Mouse (Mus musculus) kidney, postnatal 0 days (tissue): ENCODE measurements around the gene Tuba1c. TPM values are rescaled to one million over a fixed set of nuclear protein-coding genes. Genes with fewer than 3 reads are reported as not detected.

Experiments used
- ATAC-seq: fragments of 200-750 bp; cut with Nextera tagmentation; replicated peaks from 2 replicates; pipeline ENCODE4 v1.8.0; 2017; ENCODE audit warnings: low read depth, moderate number of reproducible peaks, moderate TSS enrichment, moderate library complexity; ENCODE audit not compliant: low FRiP score
- DNase-seq: peaks from one replicate; pipeline ENCODE4 v3.0.0-alpha.2; 2016; ENCODE audit warnings: low spot score
- H3K27ac ChIP-seq: fragments of 300-500 bp; sonication (generic); 2 replicates; pipeline ENCODE4 v1.5.1; 2014; ENCODE audit warnings: mild to moderate bottlenecking
- H3K27me3 ChIP-seq: fragments of 300-500 bp; sonication (generic); 2 replicates; pipeline ENCODE4 v1.6.1; 2014; ENCODE audit warnings: low read length, mixed read lengths; ENCODE audit not compliant: insufficient read depth
- H3K36me3 ChIP-seq: fragments of 300-500 bp; sonication (generic); 2 replicates; pipeline ENCODE4 v1.6.1; 2014; ENCODE audit warnings: low read length, mixed read lengths; ENCODE audit not compliant: insufficient read depth
- H3K4me1 ChIP-seq: fragments of 300-500 bp; sonication (generic); replicated peaks from 2 replicates; pipeline ENCODE4 v1.6.1; 2014; ENCODE audit warnings: antibody characterized with exemption, low read length, mixed read lengths; ENCODE audit not compliant: insufficient read depth
- H3K4me2 ChIP-seq: fragments of 300-500 bp; sonication (generic); 2 replicates; pipeline ENCODE4 v1.6.1; 2014; ENCODE audit warnings: mild to moderate bottlenecking, low read length, moderate library complexity, mixed read lengths
- H3K4me3 ChIP-seq: fragments of 300-500 bp; sonication (generic); replicated peaks from 2 replicates; pipeline ENCODE4 v1.5.1; 2014; ENCODE audit warnings: low read depth, low read length
- H3K9ac ChIP-seq: fragments of 300-500 bp; sonication (generic); 2 replicates; pipeline ENCODE4 v1.6.1; 2014; ENCODE audit warnings: low read depth, low read length
- H3K9me3 ChIP-seq: fragments of 300-500 bp; sonication (generic); replicated peaks from 2 replicates; pipeline ENCODE4 v1.6.1; 2016; ENCODE audit warnings: low read length, inconsistent platforms, mixed read lengths
- CTCF ChIP-seq: IDR thresholded peaks from 2 replicates; pipeline ENCODE4 v1.5.1; 2016; ENCODE audit warnings: antibody characterized with exemption, low read depth, mild to moderate bottlenecking, moderate library complexity
- WGBS: fragments of 180-500 bp; shearing (Covaris S2); extraction: QIAGEN DNeasy Blood & Tissue Kit; methylation state at CpG from one replicate; pipeline ENCODE4 v1.1.7; 2014; 5-methylcytosine and 5-hydroxymethylcytosine counted together
- polyA plus RNA-seq: library from polyadenylated mRNA; unstranded; fragments of >200 nt; fragmentation: Nextera tagmentation; extraction: Ambion mirVana; gene quantifications from 2 replicates; pipeline ENCODE4 v1.2.1, GENCODE M21; 2015

The Tuba1c gene
- polyA plus RNA-seq, 1 experiment from 2014 or later, result 170 TPM

GRCm38 (mm10) chr15:98994957-98995520, 34.7 kb upstream of the Tuba1c start:
- H3K4me1 ChIP-seq, result peaks cover 4% of the 10 kb centered on the region; the same call in 1 of the 2 replicates
- H3K9ac ChIP-seq, result no peak overlapping the region
- H3K9me3 ChIP-seq, result no peaks in the 10 kb centered on the region
- no peak for ATAC-seq
- no peaks in the 10 kb centered on the region for H3K27me3 ChIP-seq
- H3K27ac ChIP-seq, result no peak overlapping the region
- H3K36me3 ChIP-seq, result no peaks in the 10 kb centered on the region
- no peak overlapping the region for H3K4me2 ChIP-seq
- TF ChIP-seq CTCF, result no peak
- no peak for DNase-seq
- 87% methylated on average over 9 of the region's 9 CpGs for WGBS
- no peak overlapping the region for H3K4me3 ChIP-seq

GRCm38 (mm10) chr15:98996840-98997239, 32.9 kb upstream of the Tuba1c start:
- no peak overlapping the region for H3K27ac ChIP-seq
- DNase-seq (no peak), ATAC-seq (no peak)
- no peak overlapping the region for H3K4me3 ChIP-seq
- no peak overlapping the region for H3K4me2 ChIP-seq
- TF ChIP-seq CTCF, result no peak
- H3K4me1 ChIP-seq, result peaks cover 4% of the 10 kb centered on the region; the same call in 1 of the 2 replicates
- H3K9ac ChIP-seq, result no peak overlapping the region
- H3K9me3 ChIP-seq, result no peaks in the 10 kb centered on the region
- H3K36me3 ChIP-seq, result no peaks in the 10 kb centered on the region
- no peaks in the 10 kb centered on the region for H3K27me3 ChIP-seq
- WGBS, result 75% methylated on average over 7 of the region's 7 CpGs

- peaks cover 4% of the 10 kb centered on the region; the same call in 1 of the 2 replicates for H3K4me1 ChIP-seq
- no peaks in the 10 kb centered on the region for H3K36me3 ChIP-seq
- DNase-seq (no peak), ATAC-seq (no peak)
- H3K27me3 ChIP-seq, result no peaks in the 10 kb centered on the region
- WGBS, result 51% methylated on average over 13 of the region's 13 CpGs
- H3K9me3 ChIP-seq, result no peaks in the 10 kb centered on the region
- H3K9ac ChIP-seq, result no peak overlapping the region
- H3K4me2 ChIP-seq, result no peak overlapping the region
- H3K4me3 ChIP-seq, result no peak overlapping the region
- peak overlapping the region; percentile 27; the same call in 1 of the 2 replicates for H3K27ac ChIP-seq
- no peak for TF ChIP-seq CTCF
These were observed 31.5 kb upstream of the Tuba1c start for GRCm38 (mm10) chr15:98997938-98998774.

GRCm38 (mm10) chr15:98998775-98999157, 30.9 kb upstream of the Tuba1c start:
- DNase-seq (no peak), ATAC-seq (no peak)
- Histone ChIP-seq H3K36me3 (no peaks in the 10 kb centered on the region), H3K4me3 (no peak overlapping the region), H3K27me3 (no peaks in the 10 kb centered on the region), H3K9ac (no peak overlapping the region), H3K27ac (peak overlapping the region; percentile 10; the same call in 1 of the 2 replicates), H3K4me1 (no peaks in the 10 kb centered on the region; the same call in 1 of the 2 replicates), H3K9me3 (no peaks in the 10 kb centered on the region), H3K4me2 (no peak overlapping the region)
- 49% methylated on average over 6 of the region's 6 CpGs for WGBS
- no peak for TF ChIP-seq CTCF

GRCm38 (mm10) chr15:99000535-99001283, 29.0 kb upstream of the Tuba1c start:
- Histone ChIP-seq H3K4me2 (no peak overlapping the region), H3K4me3 (no peak overlapping the region), H3K9me3 (no peaks in the 10 kb centered on the region), H3K4me1 (no peaks in the 10 kb centered on the region; the same call in 1 of the 2 replicates), H3K9ac (no peak overlapping the region), H3K27me3 (no peaks in the 10 kb centered on the region), H3K36me3 (no peaks in the 10 kb centered on the region), H3K27ac (no peak overlapping the region)
- DNase-seq, result peak; percentile 87
- TF ChIP-seq CTCF, result peak; percentile 87
- no peak for ATAC-seq
- whole genome bisulfite sequencing, result 40% methylated on average over 14 of the region's 14 CpGs

GRCm38 (mm10) chr15:99001451-99001931, 28.2 kb upstream of the Tuba1c start:
- TF ChIP-seq CTCF, result no peak
- no peaks in the 10 kb centered on the region for H3K9me3 ChIP-seq
- peak; percentile 71 for DNase-seq
- H3K27me3 ChIP-seq, result no peaks in the 10 kb centered on the region
- peak overlapping the region; percentile 36 for H3K27ac ChIP-seq
- no peaks in the 10 kb centered on the region for H3K36me3 ChIP-seq
- H3K4me2 ChIP-seq, result peak overlapping the region; percentile 57
- H3K4me1 ChIP-seq, result no peaks in the 10 kb centered on the region; the same call in 1 of the 2 replicates
- H3K4me3 ChIP-seq, result no peak overlapping the region
- 9% methylated on average over 17 of the region's 17 CpGs for WGBS
- ATAC-seq, result peak; percentile 44; the same call in 1 of the 2 replicates
- no peak overlapping the region for H3K9ac ChIP-seq
